Mouse (Mus musculus) megakaryocyte, embryonic 14.5 days (primary cell): ENCODE measurements around the gene Mgme1. TPM values are rescaled to one million over a fixed set of nuclear protein-coding genes. Genes with fewer than 3 reads are reported as not detected.

Experiments used
- H3K27me3 ChIP-seq: replicated peaks from 2 replicates; pipeline ENCODE3; 2012; ENCODE audit warnings: inconsistent platforms
- H3K36me3 ChIP-seq: replicated peaks from 2 replicates; pipeline ENCODE3; 2012; ENCODE audit warnings: low read length, inconsistent platforms, mixed read lengths
- H3K4me1 ChIP-seq: 2 replicates; pipeline ENCODE4 v1.6.1; 2012; ENCODE audit warnings: inconsistent platforms
- H3K4me3 ChIP-seq: replicated peaks from 2 replicates; pipeline ENCODE3; 2012; ENCODE audit warnings: moderate library complexity, mild to moderate bottlenecking, inconsistent platforms
- H3K9me3 ChIP-seq: 2 replicates; pipeline ENCODE4 v1.6.1; 2012; ENCODE audit warnings: inconsistent platforms
- FLI1 ChIP-seq: IDR thresholded peaks from 2 replicates; pipeline ENCODE4 v1.6.1; 2012; ENCODE audit warnings: low read length, inconsistent platforms, mixed read lengths
- GATA1 ChIP-seq: IDR thresholded peaks from 3 replicates; pipeline ENCODE4 v1.6.1; 2012; ENCODE audit warnings: mixed read lengths, low read length, inconsistent platforms, borderline replicate concordance
- polyA plus RNA-seq: library from polyadenylated mRNA; stranded (reverse); fragments of >175 nt; gene quantifications from 2 replicates; pipeline ENCODE4 v1.2.3, GENCODE M21; 2012; ENCODE audit warnings: low replicate concordance; ENCODE audit not compliant: insufficient read depth

Gene Mgme1
- polyA plus RNA-seq: 1.2 TPM in 1 of 2 replicates, not detected in the other

GRCm38 (mm10) chr2:144270507-144271420, at the start of gene Mgme1, which contains the start of gene Snx5:
TSS of gene Mgme1 (plus strand) at chr2:144270663.
TSS of gene Snx5 (minus strand) at chr2:144270906.
- peaks cover 73% of the 10 kb centered on the region for H3K4me1 ChIP-seq
- H3K4me3 ChIP-seq: peak within 1 kb of the TSS; percentile 99
- TF ChIP-seq FLI1 (peak; percentile 34; the same call in 1 of the 2 replicates), GATA1 (no peak)
- peaks cover 24% of the 10 kb centered on the region for H3K36me3 ChIP-seq
- no peaks in the 10 kb centered on the region for H3K9me3 ChIP-seq
- H3K27me3 ChIP-seq: no peaks in the 10 kb centered on the region

GRCm38 (mm10) chr2:144224351-144224750, 46.1 kb upstream of the Mgme1 start:
- H3K9me3 ChIP-seq: peaks cover 18% of the 10 kb centered on the region
- TF ChIP-seq FLI1 (no peak), GATA1 (no peak)

GRCm38 (mm10) chr2:144226906-144227586, 43.4 kb upstream of the Mgme1 start:
- Histone ChIP-seq H3K9me3 (peaks cover 11% of the 10 kb centered on the region), H3K4me3 (no peak overlapping the region), H3K36me3 (peaks cover 5% of the 10 kb centered on the region), H3K27me3 (no peaks in the 10 kb centered on the region), H3K4me1 (peaks cover 35% of the 10 kb centered on the region)
- no peak for TF ChIP-seq FLI1

More at GRCm38 (mm10) chr2:144224351-144224750, 46.1 kb upstream of the Mgme1 start:
- Histone ChIP-seq H3K4me3 (peak overlapping the region; percentile 44), H3K4me1 (peaks cover 14% of the 10 kb centered on the region), H3K27me3 (peaks cover 2% of the 10 kb centered on the region), H3K36me3 (peaks cover 5% of the 10 kb centered on the region)

GRCm38 (mm10) chr2:144228521-144229346, 41.7 kb upstream of the Mgme1 start:
- no peaks in the 10 kb centered on the region for H3K27me3 ChIP-seq
- H3K4me3 ChIP-seq: no peak overlapping the region
- H3K9me3 ChIP-seq: peaks cover 11% of the 10 kb centered on the region
- peaks cover 28% of the 10 kb centered on the region for H3K4me1 ChIP-seq
- TF ChIP-seq GATA1 (no peak), FLI1 (no peak)
- H3K36me3 ChIP-seq: peaks cover 5% of the 10 kb centered on the region

- TF ChIP-seq GATA1: no peak
- TF ChIP-seq FLI1: no peak
- no peaks in the 10 kb centered on the region for H3K27me3 ChIP-seq
- H3K9me3 ChIP-seq: peaks cover 15% of the 10 kb centered on the region
- H3K36me3 ChIP-seq: peaks cover 8% of the 10 kb centered on the region
- H3K4me3 ChIP-seq: no peak overlapping the region
- peaks cover 23% of the 10 kb centered on the region for H3K4me1 ChIP-seq
These were observed 40.8 kb upstream of the Mgme1 start for GRCm38 (mm10) chr2:144229647-144230046.

GRCm38 (mm10) chr2:144230498-144230897, 40.0 kb upstream of the Mgme1 start:
- H3K9me3 ChIP-seq: peaks cover 18% of the 10 kb centered on the region
- H3K4me1 ChIP-seq: peaks cover 23% of the 10 kb centered on the region
- TF ChIP-seq GATA1 (no peak), FLI1 (no peak)
- peak overlapping the region; percentile 87 for H3K4me3 ChIP-seq
- H3K27me3 ChIP-seq: no peaks in the 10 kb centered on the region
- peaks cover 10% of the 10 kb centered on the region for H3K36me3 ChIP-seq

- peak overlapping the region; percentile 87 for H3K4me3 ChIP-seq
- no peak for TF ChIP-seq GATA1
- no peak for TF ChIP-seq FLI1
- H3K9me3 ChIP-seq: peaks cover 18% of the 10 kb centered on the region
- H3K27me3 ChIP-seq: no peaks in the 10 kb centered on the region
- peaks cover 10% of the 10 kb centered on the region for H3K36me3 ChIP-seq
- H3K4me1 ChIP-seq: peaks cover 23% of the 10 kb centered on the region
These were observed 39.3 kb upstream of the Mgme1 start for GRCm38 (mm10) chr2:144231115-144231514.

- TF ChIP-seq FLI1: no peak
- no peak for TF ChIP-seq GATA1
- Histone ChIP-seq H3K4me3 (no peak overlapping the region), H3K9me3 (peaks cover 6% of the 10 kb centered on the region; the same call in 1 of the 2 replicates), H3K36me3 (peaks cover 6% of the 10 kb centered on the region), H3K27me3 (no peaks in the 10 kb centered on the region), H3K4me1 (peaks cover 23% of the 10 kb centered on the region)
These were observed 36.9 kb upstream of the Mgme1 start for GRCm38 (mm10) chr2:144233534-144233933.

GRCm38 (mm10) chr2:144235776-144236175, 34.7 kb upstream of the Mgme1 start:
- peaks cover 30% of the 10 kb centered on the region for H3K4me1 ChIP-seq
- H3K9me3 ChIP-seq: peaks cover 6% of the 10 kb centered on the region; the same call in 1 of the 2 replicates
- no peak for TF ChIP-seq FLI1
- H3K4me3 ChIP-seq: no peak overlapping the region
- peaks cover 6% of the 10 kb centered on the region for H3K36me3 ChIP-seq
- H3K27me3 ChIP-seq: no peaks in the 10 kb centered on the region
